Mouse (Mus musculus) hindbrain, embryonic 14.5 days (tissue): ENCODE measurements around the gene Ccnl1. TPM values are rescaled to one million over a fixed set of nuclear protein-coding genes. Genes with fewer than 3 reads are reported as not detected.

ENCODE experiments used
- ATAC-seq: fragments of 200-750 bp; cut with Nextera tagmentation; 2 replicates; pipeline ENCODE4 v1.8.0; 2017; ENCODE audit warnings: moderate number of reproducible peaks, mild to moderate bottlenecking, moderate TSS enrichment, moderate library complexity; ENCODE audit not compliant: low FRiP score
- DNase-seq: peaks from one replicate; pipeline ENCODE4 v3.0.0-alpha.2; 2015; ENCODE audit warnings: low spot score
- H3K27ac ChIP-seq: fragments of 300-500 bp; sonication (generic); 2 replicates; pipeline ENCODE4 v1.5.1; 2014; ENCODE audit warnings: mild to moderate bottlenecking, moderate library complexity
- H3K27me3 ChIP-seq: fragments of 300-500 bp; sonication (generic); 2 replicates; pipeline ENCODE4 v1.6.1; 2014; ENCODE audit warnings: mild to moderate bottlenecking, low read length, mixed read lengths; ENCODE audit not compliant: control insufficient read depth, insufficient read depth
- H3K36me3 ChIP-seq: fragments of 300-500 bp; sonication (generic); replicated peaks from 2 replicates; pipeline ENCODE4 v1.6.1; 2014; ENCODE audit not compliant: control insufficient read depth, insufficient read depth
- H3K4me1 ChIP-seq: fragments of 300-500 bp; sonication (generic); replicated peaks from 2 replicates; pipeline ENCODE4 v1.6.1; 2014; ENCODE audit warnings: antibody characterized with exemption, low read length, mixed read lengths; ENCODE audit not compliant: control insufficient read depth, insufficient read depth
- H3K4me2 ChIP-seq: fragments of 300-500 bp; sonication (generic); replicated peaks from 2 replicates; pipeline ENCODE4 v1.6.1; 2014; ENCODE audit warnings: mild to moderate bottlenecking, moderate library complexity
- H3K4me3 ChIP-seq: fragments of 300-500 bp; sonication (generic); replicated peaks from 2 replicates; pipeline ENCODE4 v1.5.1; 2014; ENCODE audit warnings: mild to moderate bottlenecking, low read length
- H3K9ac ChIP-seq: fragments of 300-500 bp; sonication (generic); 2 replicates; pipeline ENCODE4 v1.6.1; 2014
- H3K9me3 ChIP-seq: fragments of 300-500 bp; sonication (generic); 2 replicates; pipeline ENCODE4 v1.6.1; 2016; ENCODE audit warnings: low read length; ENCODE audit not compliant: control insufficient read depth
- WGBS: fragments of 180-500 bp; shearing (Covaris S2); extraction: QIAGEN DNeasy Blood & Tissue Kit; methylation state at CpG from one replicate; pipeline ENCODE4 v1.1.7; 2014; 5-methylcytosine and 5-hydroxymethylcytosine counted together
- polyA plus RNA-seq: library from polyadenylated mRNA; unstranded; fragments of >200 nt; fragmentation: Nextera tagmentation; extraction: Ambion mirVana; gene quantifications from 2 replicates; pipeline ENCODE4 v1.2.1, GENCODE M21; 2014

Ccnl1 gene
- polyA plus RNA-seq, 1 experiment from 2014 or later = 73.5 TPM

DNA sequence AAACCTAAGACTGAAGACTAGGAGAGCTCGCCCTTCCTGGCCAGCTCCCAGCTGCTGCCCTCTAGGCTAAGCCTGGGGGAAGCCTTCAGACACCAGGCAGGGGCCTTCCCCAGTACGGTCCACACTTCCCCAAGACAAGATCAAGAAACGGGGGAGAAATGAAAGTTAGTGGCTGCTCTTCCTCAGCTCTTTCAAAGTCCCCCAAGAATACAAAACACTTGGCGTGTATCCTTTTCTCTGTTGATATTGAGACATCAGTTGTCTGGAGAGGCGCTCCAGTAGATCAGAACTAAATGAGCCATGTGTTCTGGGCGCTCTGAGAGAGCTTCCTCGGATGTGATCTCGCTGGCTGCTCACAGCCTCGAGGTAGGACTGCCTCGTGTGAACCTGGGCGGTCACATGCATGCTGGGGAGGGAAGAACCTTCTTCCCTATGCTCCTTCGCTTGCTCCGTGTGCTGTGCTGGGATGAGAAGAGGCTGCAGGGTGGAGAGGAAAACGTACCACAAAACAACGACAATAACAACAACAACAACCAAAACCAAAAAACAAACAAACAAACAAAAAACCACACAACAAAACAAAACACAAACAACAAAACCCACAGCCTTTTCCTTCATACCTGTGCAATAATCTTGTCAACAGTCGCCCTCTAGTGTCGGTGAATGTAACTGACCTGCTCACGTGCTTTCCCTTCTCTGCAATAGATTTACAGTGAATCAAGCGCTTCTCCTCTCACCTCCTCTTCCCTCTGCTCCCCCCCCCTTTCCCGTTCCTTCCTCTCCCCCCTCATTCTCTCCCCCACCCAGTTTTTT is 28.0 kb downstream of the Ccnl1 start:
- ATAC-seq = peak; percentile 67
- 22% methylated on average over 20 of the region's 20 CpGs for WGBS
- Histone ChIP-seq H3K36me3 (no peaks in the 10 kb centered on the region), H3K27me3 (no peaks in the 10 kb centered on the region), H3K27ac (no peak overlapping the region), H3K9me3 (no peaks in the 10 kb centered on the region), H3K4me1 (peaks cover 4% of the 10 kb centered on the region; the same call in 1 of the 2 replicates), H3K4me3 (0 out of 2 replicates have a peak overlapping the region, but pooled peaks have one; percentile 2), H3K9ac (no peak overlapping the region), H3K4me2 (peak overlapping the region; percentile 39)
- peak; percentile 86 for DNase-seq

DNA sequence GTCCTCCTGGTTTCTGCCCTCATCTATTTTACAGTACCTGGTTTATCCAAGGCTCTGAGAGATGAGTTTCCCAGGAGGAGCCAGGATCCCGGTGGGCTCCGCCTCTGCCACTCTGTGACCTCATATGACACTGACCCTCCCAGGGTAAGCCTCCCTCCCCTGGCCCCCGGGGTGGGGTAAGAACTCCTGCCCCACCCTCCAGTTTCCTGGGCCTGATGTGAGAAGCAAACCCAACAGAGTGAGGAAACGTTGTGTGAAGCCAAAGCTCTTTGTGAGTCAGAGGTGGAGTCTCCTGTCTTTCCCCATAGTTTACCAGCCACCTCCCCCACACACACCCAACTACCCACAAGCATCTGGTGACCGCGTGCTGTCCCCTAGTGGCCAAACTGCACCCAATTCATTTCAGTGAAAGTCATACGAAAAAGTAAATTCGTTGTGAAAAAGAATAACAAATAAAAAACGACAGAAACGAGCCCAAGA is 28.7 kb downstream of the Ccnl1 start:
- DNase-seq = peak; percentile 71
- no peaks in the 10 kb centered on the region for H3K9me3 ChIP-seq
- no peaks in the 10 kb centered on the region for H3K36me3 ChIP-seq
- 2% methylated on average over 10 of the region's 10 CpGs for WGBS
- peak; percentile 76 for ATAC-seq
- H3K27ac ChIP-seq = no peak overlapping the region
- H3K4me1 ChIP-seq = peaks cover 4% of the 10 kb centered on the region; the same call in 1 of the 2 replicates
- H3K4me2 ChIP-seq = peak overlapping the region; percentile 39
- H3K9ac ChIP-seq = no peak overlapping the region
- no peak overlapping the region for H3K4me3 ChIP-seq
- no peaks in the 10 kb centered on the region for H3K27me3 ChIP-seq

GRCm38 (mm10) chr3:65928614-65929272 is 29.3 kb downstream of the Ccnl1 start:
- H3K36me3 ChIP-seq = no peaks in the 10 kb centered on the region
- H3K4me1 ChIP-seq = peaks cover 4% of the 10 kb centered on the region; the same call in 1 of the 2 replicates
- WGBS = 31% methylated on average over 4 of the region's 4 CpGs
- no peaks in the 10 kb centered on the region for H3K27me3 ChIP-seq
- H3K4me3 ChIP-seq = no peak overlapping the region
- H3K27ac ChIP-seq = no peak overlapping the region
- DNase-seq = no peak
- no peaks in the 10 kb centered on the region for H3K9me3 ChIP-seq
- no peak overlapping the region for H3K9ac ChIP-seq
- peak; percentile 21; the same call in 1 of the 2 replicates for ATAC-seq
- peak overlapping the region; percentile 39 for H3K4me2 ChIP-seq

DNA sequence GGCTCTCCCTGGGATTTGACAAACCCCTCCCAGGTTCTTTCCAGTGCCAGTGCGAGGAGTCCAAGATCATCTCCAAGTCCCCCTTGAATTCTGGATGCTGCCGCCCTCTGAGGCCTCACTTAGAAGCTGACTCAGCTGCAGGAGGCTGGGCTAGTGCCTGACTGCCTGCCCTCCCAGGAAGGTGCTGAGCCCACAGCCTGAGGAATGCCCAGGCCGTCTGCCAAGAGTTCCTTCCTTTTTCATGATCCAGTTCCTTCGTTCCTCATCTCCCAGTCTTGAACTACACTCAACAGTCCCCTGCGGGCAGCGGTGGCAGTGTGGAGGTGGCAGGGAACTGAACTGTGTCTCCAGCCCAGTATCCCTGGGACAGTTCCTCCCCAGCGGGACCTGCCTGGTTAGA is 30.4 kb downstream of the Ccnl1 start:
- H3K4me2 ChIP-seq = no peak overlapping the region
- no peak overlapping the region for H3K27ac ChIP-seq
- WGBS = 60% methylated on average over 7 of the region's 7 CpGs
- H3K4me3 ChIP-seq = no peak overlapping the region
- no peak overlapping the region for H3K9ac ChIP-seq
- H3K36me3 ChIP-seq = no peaks in the 10 kb centered on the region
- no peak for DNase-seq
- ATAC-seq = no peak
- no peaks in the 10 kb centered on the region for H3K9me3 ChIP-seq
- no peaks in the 10 kb centered on the region for H3K27me3 ChIP-seq
- H3K4me1 ChIP-seq = peaks cover 4% of the 10 kb centered on the region; the same call in 1 of the 2 replicates

GRCm38 (mm10) chr3:65927101-65927501 is 30.9 kb downstream of the Ccnl1 start:
- H3K9me3 ChIP-seq = no peaks in the 10 kb centered on the region
- DNase-seq = no peak
- H3K36me3 ChIP-seq = no peaks in the 10 kb centered on the region
- no peak overlapping the region for H3K9ac ChIP-seq
- no peak for ATAC-seq
- no peak overlapping the region for H3K4me3 ChIP-seq
- WGBS = 83% methylated on average over 4 of the region's 4 CpGs
- no peaks in the 10 kb centered on the region for H3K27me3 ChIP-seq
- H3K4me1 ChIP-seq = peaks cover 4% of the 10 kb centered on the region; the same call in 1 of the 2 replicates
- H3K27ac ChIP-seq = no peak overlapping the region
- H3K4me2 ChIP-seq = no peak overlapping the region

DNA sequence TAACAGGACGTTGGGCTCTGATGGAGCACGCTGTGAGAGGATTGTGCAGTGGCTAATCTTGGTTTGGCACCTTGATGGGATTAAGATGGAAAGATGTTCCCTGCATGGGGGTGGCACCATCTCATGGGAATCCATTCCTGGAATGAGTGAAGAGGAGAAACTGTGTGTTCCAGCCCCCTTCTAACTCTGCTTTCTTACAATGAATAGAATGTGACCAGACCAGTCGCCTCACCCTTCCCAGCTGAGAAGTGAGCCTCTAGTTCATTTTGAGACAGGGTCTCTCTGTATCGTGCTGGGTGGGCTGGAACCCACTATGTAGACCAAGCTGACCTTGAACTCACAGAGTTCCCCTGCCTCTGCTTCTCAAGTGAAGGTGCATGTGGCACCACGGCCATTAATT is 31.6 kb downstream of the Ccnl1 start:
- H3K9ac ChIP-seq = no peak overlapping the region
- H3K27ac ChIP-seq = no peak overlapping the region
- no peak for ATAC-seq
- peaks cover 4% of the 10 kb centered on the region; the same call in 1 of the 2 replicates for H3K4me1 ChIP-seq
- WGBS = 87% methylated on average over 5 of the region's 5 CpGs
- H3K4me3 ChIP-seq = no peak overlapping the region
- no peaks in the 10 kb centered on the region for H3K36me3 ChIP-seq
- no peaks in the 10 kb centered on the region for H3K27me3 ChIP-seq
- H3K4me2 ChIP-seq = no peak overlapping the region
- H3K9me3 ChIP-seq = no peaks in the 10 kb centered on the region
- DNase-seq = no peak

DNA sequence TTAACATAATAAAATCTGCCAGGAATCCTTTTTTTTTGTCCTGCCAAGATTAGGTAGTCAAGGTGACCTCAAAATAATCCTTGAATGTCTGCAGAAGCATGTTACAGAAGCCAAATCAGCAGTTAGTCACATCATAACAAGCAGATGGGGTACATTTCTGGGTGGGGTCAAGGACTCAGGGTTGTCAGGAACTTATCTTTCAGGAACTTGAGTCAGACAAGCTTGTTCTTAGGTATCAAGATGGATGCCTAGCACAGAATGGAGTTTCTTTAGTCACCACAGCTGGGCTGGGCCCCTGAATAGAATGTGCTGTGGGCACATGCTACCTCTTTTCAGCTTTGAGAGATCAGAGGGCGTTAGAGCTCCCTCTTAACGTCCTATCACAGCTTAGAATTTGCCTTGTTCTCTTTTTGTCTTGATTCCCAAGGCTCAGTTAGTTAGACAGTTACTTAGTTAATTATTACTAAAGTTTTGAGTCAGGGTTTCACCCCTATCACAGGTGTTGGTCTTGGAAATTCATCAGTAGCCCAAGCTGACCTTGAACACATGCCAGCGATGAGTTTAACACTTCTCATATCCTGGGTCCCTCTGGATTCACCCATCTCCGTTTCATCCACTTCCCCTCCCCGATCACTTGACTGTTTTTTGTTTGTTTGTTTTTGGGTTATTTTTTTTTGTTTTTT is 32.9 kb downstream of the Ccnl1 start:
- peaks cover 4% of the 10 kb centered on the region; the same call in 1 of the 2 replicates for H3K4me1 ChIP-seq
- H3K27ac ChIP-seq = no peak overlapping the region
- 85% methylated on average over 5 of the region's 5 CpGs for WGBS
- no peaks in the 10 kb centered on the region for H3K27me3 ChIP-seq
- no peak overlapping the region for H3K4me2 ChIP-seq
- H3K9me3 ChIP-seq = no peaks in the 10 kb centered on the region
- H3K9ac ChIP-seq = no peak overlapping the region
- DNase-seq (no peak), ATAC-seq (no peak)
- no peaks in the 10 kb centered on the region for H3K36me3 ChIP-seq
- no peak overlapping the region for H3K4me3 ChIP-seq

GRCm38 (mm10) chr3:65922420-65922819 is 35.6 kb downstream of the Ccnl1 start:
- Histone ChIP-seq H3K36me3 (no peaks in the 10 kb centered on the region), H3K9me3 (no peaks in the 10 kb centered on the region), H3K27ac (no peak overlapping the region), H3K27me3 (no peaks in the 10 kb centered on the region), H3K4me1 (no peaks in the 10 kb centered on the region), H3K9ac (no peak overlapping the region), H3K4me3 (no peak overlapping the region), H3K4me2 (no peak overlapping the region)
- no peak for DNase-seq
- ATAC-seq = no peak
- WGBS = 57% methylated on average over 6 of the region's 6 CpGs

GRCm38 (mm10) chr3:65921671-65922070 is 36.4 kb downstream of the Ccnl1 start:
- H3K4me3 ChIP-seq = no peak overlapping the region
- 96% methylated on average over 1 of the region's 1 CpGs for WGBS
- H3K4me2 ChIP-seq = no peak overlapping the region
- DNase-seq (no peak), ATAC-seq (no peak)
- H3K9me3 ChIP-seq = no peaks in the 10 kb centered on the region
- no peaks in the 10 kb centered on the region for H3K4me1 ChIP-seq
- no peak overlapping the region for H3K9ac ChIP-seq
- H3K27ac ChIP-seq = no peak overlapping the region
- no peaks in the 10 kb centered on the region for H3K36me3 ChIP-seq
- no peaks in the 10 kb centered on the region for H3K27me3 ChIP-seq
